Mouse (Mus musculus) kidney, adult 2 months (tissue): Measurements from ENCODE around the gene Hoxc13.

Source experiments
- CTCF ChIP-seq: fragments of 200-500 bp; conservative IDR thresholded peaks from 2 replicates; pipeline ENCODE4 v1.5.1; 2011; ENCODE audit warnings: low read depth, mild to moderate bottlenecking, control low read depth, low read length, moderate library complexity, mixed read lengths; ENCODE audit not compliant: insufficient read depth, insufficient read length
- POLR2A ChIP-seq: fragments of 200-500 bp; IDR thresholded peaks from one replicate; pipeline ENCODE4 v1.6.1; 2011; ENCODE audit warnings: low read depth, low read length, control low read depth

- TF ChIP-seq CTCF = no peak
- no peak for TF ChIP-seq POLR2A
Observed at GRCm38 (mm10) chr15:102970740-102971139, 49.8 kb downstream of the Hoxc13 start.
